Mouse (Mus musculus) adrenal gland, adult 8-10 months (tissue): Measurements from ENCODE around the gene Cmtm3. TPM values are rescaled to one million over a fixed set of nuclear protein-coding genes. Genes with fewer than 3 reads are reported as not detected.

Experiments
- DNase-seq: peaks from one replicate; pipeline ENCODE4 v3.0.0; 2022
- total RNA-seq, 4 experiments: library from RNA; stranded (reverse); gene quantifications; 2 replicates each; pipeline ENCODE4 v1.2.4; 2022

The Cmtm3 gene
- total RNA-seq, 4 experiments from 2014 or later: 54.3 to 135 (median 96.8) TPM

- no peak for DNase-seq
Observed at GRCm38 (mm10) chr8:104342426-104342825, 3.2 kb downstream of the Cmtm3 start.

GRCm38 (mm10) chr8:104343957-104344356 lies 4.7 kb downstream of the Cmtm3 start:
- peak; percentile 80 for DNase-seq

- no peak for DNase-seq
Observed at GRCm38 (mm10) chr8:104344622-104345021, 5.4 kb downstream of the Cmtm3 start.

- DNase-seq: no peak
Observed at GRCm38 (mm10) chr8:104346706-104347105, 7.5 kb downstream of the Cmtm3 start.

GRCm38 (mm10) chr8:104348971-104349370 lies 9.8 kb downstream of the Cmtm3 start:
- DNase-seq: no peak

GRCm38 (mm10) chr8:104350047-104350446 lies 10.8 kb downstream of the Cmtm3 start:
- no peak for DNase-seq

GRCm38 (mm10) chr8:104353186-104353585 lies 14.0 kb downstream of the Cmtm3 start:
- no peak for DNase-seq

GRCm38 (mm10) chr8:104354504-104354903 lies 15.3 kb downstream of the Cmtm3 start:
- no peak for DNase-seq

- no peak for DNase-seq
Observed at GRCm38 (mm10) chr8:104358637-104359036, 19.4 kb downstream of the Cmtm3 start.

- DNase-seq: no peak
Observed at GRCm38 (mm10) chr8:104359778-104360456, 20.7 kb downstream of the Cmtm3 start.

GRCm38 (mm10) chr8:104365695-104366094 lies 26.5 kb downstream of the Cmtm3 start:
- no peak for DNase-seq

- DNase-seq: no peak
Observed at GRCm38 (mm10) chr8:104367398-104367797, 28.2 kb downstream of the Cmtm3 start.

GRCm38 (mm10) chr8:104369591-104369990 lies 30.4 kb downstream of the Cmtm3 start:
- DNase-seq: no peak

GRCm38 (mm10) chr8:104370071-104370470 lies 30.9 kb downstream of the Cmtm3 start:
- no peak for DNase-seq

- no peak for DNase-seq
Observed at GRCm38 (mm10) chr8:104371121-104371520, 31.9 kb downstream of the Cmtm3 start.

- no peak for DNase-seq
Observed at GRCm38 (mm10) chr8:104373779-104374178, 34.6 kb downstream of the Cmtm3 start.

- no peak for DNase-seq
Observed at GRCm38 (mm10) chr8:104374269-104374668, 35.1 kb downstream of the Cmtm3 start.

- no peak for DNase-seq
Observed at GRCm38 (mm10) chr8:104374864-104375846, 35.9 kb downstream of the Cmtm3 start.

- DNase-seq: no peak
Observed at GRCm38 (mm10) chr8:104375959-104376358, 36.7 kb downstream of the Cmtm3 start.

- no peak for DNase-seq
Observed at GRCm38 (mm10) chr8:104376669-104377068, 37.5 kb downstream of the Cmtm3 start.

- no peak for DNase-seq
Observed at GRCm38 (mm10) chr8:104379301-104379836, 40.2 kb downstream of the Cmtm3 start.

- DNase-seq: no peak
Observed at GRCm38 (mm10) chr8:104380269-104380668, 41.1 kb downstream of the Cmtm3 start.

GRCm38 (mm10) chr8:104380961-104381411 lies 41.8 kb downstream of the Cmtm3 start:
- DNase-seq: no peak
